ENCODE assay signal across 18 mouse cellular contexts in genomic region chr10:56831966-56832365, GRCm38 (mm10).
DNase-seq lines count a peak whose midpoint lies in the region; ATAC-seq and TF ChIP-seq lines count a peak whose summit lies in the region.
"Had no signal": no experiment of that assay in that cellular context is flagged by ENCODE, and none has a peak within 500 bp of the region (broad histone marks: within the 10 kb centered on the region; RNA-seq: fewer than 3 reads in every experiment).

No protein-coding gene starts in this region.

- no peaks in the 10 kb centered on the region for H3K4me1 ChIP-seq in hindbrain, postnatal 0 days (ENCODE audit: insufficient read depth, low read length)
- H3K4me1 ChIP-seq in hindbrain, embryonic 13.5 days (replicated peaks): no peaks in the 10 kb centered on the region
- H3K4me1 ChIP-seq in liver, adult 2 months (ENCODE audit: control insufficient read depth, insufficient read depth, low read length): no peaks in the 10 kb centered on the region
- H3K4me1 ChIP-seq: forebrain, embryonic 15.5 days; limb, embryonic 15.5 days had no signal

- H3K27me3 ChIP-seq in hindbrain, postnatal 0 days (ENCODE audit: insufficient read depth, low read length): no peaks in the 10 kb centered on the region
- H3K27me3 ChIP-seq in hindbrain, embryonic 13.5 days: no peaks in the 10 kb centered on the region
- H3K27me3 ChIP-seq in liver, adult 2 months (ENCODE audit: control insufficient read depth, insufficient read depth, low read length): no peaks in the 10 kb centered on the region
- H3K27me3 ChIP-seq: forebrain, embryonic 15.5 days; limb, embryonic 15.5 days had no signal

- peak; percentile 76 for ATAC-seq in hindbrain, postnatal 0 days
- ATAC-seq in hindbrain, embryonic 13.5 days (ENCODE audit: low FRiP score): no peak
- ATAC-seq: forebrain, embryonic 15.5 days; liver, postnatal 0 days had no signal

- H3K9me3 ChIP-seq in hindbrain, postnatal 0 days (ENCODE audit: low read length): no peaks in the 10 kb centered on the region
- H3K9me3 ChIP-seq in hindbrain, embryonic 13.5 days: no peaks in the 10 kb centered on the region
- H3K9me3 ChIP-seq: forebrain, embryonic 15.5 days; limb, embryonic 15.5 days had no signal

- no peaks in the 10 kb centered on the region for H3K36me3 ChIP-seq in hindbrain, postnatal 0 days (ENCODE audit: insufficient read depth, low read length)
- no peaks in the 10 kb centered on the region for H3K36me3 ChIP-seq in hindbrain, embryonic 13.5 days
- no peaks in the 10 kb centered on the region for H3K36me3 ChIP-seq in liver, adult 2 months (ENCODE audit: control insufficient read depth, insufficient read depth, low read length)
- H3K36me3 ChIP-seq: forebrain, embryonic 15.5 days; limb, embryonic 15.5 days had no signal

- H3K9ac ChIP-seq in hindbrain, postnatal 0 days (replicated peaks; ENCODE audit: low read length): no peak overlapping the region
- H3K9ac ChIP-seq in hindbrain, embryonic 13.5 days: no peak overlapping the region
- no peak overlapping the region for H3K9ac ChIP-seq in liver, adult 2 months (ENCODE audit: low read depth, low read length)
- H3K9ac ChIP-seq: forebrain, embryonic 15.5 days; limb, embryonic 15.5 days; liver, postnatal 0 days had no signal

- 80% methylated on average over 4 of the region's 4 CpGs for WGBS in hindbrain, postnatal 0 days
- WGBS in hindbrain, embryonic 13.5 days: 87% methylated on average over 4 of the region's 4 CpGs
- WGBS in liver, adult 2 months: 72% methylated on average over 4 of the region's 4 CpGs

- TF ChIP-seq CTCF in hindbrain, postnatal 0 days (IDR thresholded peaks at IDR 0.05; ENCODE audit: low read depth): no peak
- TF ChIP-seq CTCF in liver, adult 2 months (IDR thresholded peaks at IDR 0.05; ENCODE audit: low read depth, low read length): no peak

- peak; percentile 13 for DNase-seq in adrenal gland, adult 2 months
- no peak for DNase-seq in adrenal gland, postnatal 25 days
- peak; percentile 52 for DNase-seq in hindbrain, postnatal 0 days (ENCODE audit: low spot score)
- peak; percentile 55 for DNase-seq in liver, adult 2 months (ENCODE audit: extremely low read depth, low read depth, low spot score)
- no peak for DNase-seq in liver
- DNase-seq in fat pad, adult 2 months (ENCODE audit: extremely low read depth, low read depth, low spot score): peak; percentile 54
- DNase-seq in heart, adult 11 months: no peak
- DNase-seq: cerebellum, adult 9-10 months; gastrocnemius, adult 2 months; kidney, adult 11 months; liver, postnatal 0 days; lung, postnatal 10 days; retina, postnatal 1 day; thymus, postnatal 14 days had no signal

- no peak overlapping the region for H3K4me2 ChIP-seq in hindbrain, postnatal 0 days (ENCODE audit: low read depth, low read length)
- no peak overlapping the region for H3K4me2 ChIP-seq in hindbrain, embryonic 13.5 days
- H3K4me2 ChIP-seq: forebrain, embryonic 15.5 days; limb, embryonic 15.5 days had no signal

- no peak for TF ChIP-seq POLR2A in liver, adult 2 months (IDR thresholded peaks at IDR 0.05; ENCODE audit: extremely low read depth, insufficient read depth, low read length)

- H3K27ac ChIP-seq in hindbrain, postnatal 0 days: peak overlapping the region; percentile 32; the same call in 1 of the 2 replicates
- H3K27ac ChIP-seq in hindbrain, embryonic 13.5 days: no peak overlapping the region
- H3K27ac ChIP-seq in liver, adult 2 months (replicated peaks; ENCODE audit: insufficient read depth, low read depth, low read length): no peak overlapping the region
- H3K27ac ChIP-seq: forebrain, embryonic 15.5 days; gastrocnemius, adult 2 months; kidney, postnatal 0 days; limb, embryonic 15.5 days had no signal

- H3K79me2 ChIP-seq in liver, adult 2 months (ENCODE audit: control insufficient read depth, insufficient read depth, low read length): no peaks in the 10 kb centered on the region

- H3K4me3 ChIP-seq in hindbrain, postnatal 0 days (ENCODE audit: low read length): no peak overlapping the region
- no peak overlapping the region for H3K4me3 ChIP-seq in hindbrain, embryonic 13.5 days
- H3K4me3 ChIP-seq in liver, adult 2 months (ENCODE audit: insufficient read depth, low read depth, low read length): no peak overlapping the region
- H3K4me3 ChIP-seq: forebrain, embryonic 15.5 days; gastrocnemius, adult 2 months; limb, embryonic 15.5 days had no signal

Comparison
In these comparisons a context has a peak if more than half of its experiments do, and no peak if none do; other contexts are left out.
1. DNase-seq: peak in adrenal gland, adult 2 months (single experiment), hindbrain, postnatal 0 days (single experiment), liver, adult 2 months (single experiment) and fat pad, adult 2 months (single experiment); none in adrenal gland, postnatal 25 days (single experiment), liver (single experiment) and heart, adult 11 months (single experiment).